Mouse (Mus musculus): Measurements from ENCODE around the gene Ppp4r3a. TPM values are rescaled to one million over a fixed set of nuclear protein-coding genes. Genes with fewer than 3 reads are reported as not detected.

Gene Ppp4r3a
- total RNA-seq, 1 experiment from 2014 or later = 60.1 TPM

GRCm38 (mm10) chr12:101012197-101013077 lies 71.1 kb downstream of the Ppp4r3a start:
- no peak for DNase-seq

GRCm38 (mm10) chr12:101011017-101011416 lies 72.5 kb downstream of the Ppp4r3a start:
- no peak for DNase-seq

DNA sequence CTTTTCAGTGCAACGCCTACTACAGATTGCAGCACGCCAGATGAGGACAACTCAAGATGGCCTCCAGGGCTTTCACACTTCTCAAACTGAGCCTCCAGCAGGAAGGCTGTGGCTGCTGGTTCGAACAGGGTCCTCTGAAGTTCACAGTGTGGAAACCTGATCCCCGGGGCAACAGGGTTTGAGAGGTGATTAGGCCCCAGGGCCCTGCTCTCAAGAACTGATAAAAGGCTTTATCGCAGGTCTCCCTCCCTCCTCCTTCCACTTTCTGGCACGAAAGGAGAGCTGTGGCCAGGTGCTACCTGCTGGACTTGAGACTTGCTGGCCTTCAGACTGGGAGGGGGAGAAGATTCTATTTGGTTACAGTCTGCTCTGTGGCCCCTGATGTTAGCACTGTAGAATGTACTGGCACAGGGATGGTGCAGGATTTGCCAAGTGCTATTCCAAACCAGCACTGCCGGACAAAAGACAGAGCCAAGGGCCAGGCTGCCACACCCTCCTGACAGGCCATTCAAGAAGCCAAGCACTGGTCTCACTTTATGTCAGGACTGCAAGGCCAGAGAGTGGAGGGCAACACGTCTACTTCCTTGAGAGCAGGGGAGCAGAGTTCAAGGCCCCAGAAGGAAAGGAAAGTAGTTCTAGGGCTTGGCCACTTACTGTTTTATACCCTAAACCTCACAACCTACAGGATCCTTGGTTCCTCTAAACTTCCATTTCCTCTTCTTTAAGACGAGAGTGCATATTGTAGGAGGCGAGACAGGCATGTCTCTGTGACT lies 73.2 kb downstream of the Ppp4r3a start:
- no peak for DNase-seq

DNA sequence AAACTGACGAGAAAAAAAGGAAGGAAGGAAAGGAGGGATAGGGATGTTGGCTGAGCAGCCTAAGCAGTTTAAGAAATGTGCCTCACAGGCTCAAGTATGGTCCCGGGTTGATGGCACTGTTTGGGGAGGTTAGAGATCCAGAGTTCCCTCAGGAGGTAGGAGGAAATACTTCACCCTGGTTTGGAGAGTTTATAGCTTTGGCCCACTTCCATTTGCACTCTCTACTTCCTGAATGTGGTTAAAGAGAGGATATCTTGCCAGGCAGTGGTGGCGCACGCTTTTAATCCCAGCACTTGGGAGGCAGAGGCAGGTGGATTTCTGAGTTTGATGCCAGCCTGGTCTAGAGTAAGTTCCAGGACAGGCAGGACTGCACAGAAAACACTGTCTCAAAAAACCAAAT lies 74.3 kb downstream of the Ppp4r3a start:
- DNase-seq = no peak

DNA sequence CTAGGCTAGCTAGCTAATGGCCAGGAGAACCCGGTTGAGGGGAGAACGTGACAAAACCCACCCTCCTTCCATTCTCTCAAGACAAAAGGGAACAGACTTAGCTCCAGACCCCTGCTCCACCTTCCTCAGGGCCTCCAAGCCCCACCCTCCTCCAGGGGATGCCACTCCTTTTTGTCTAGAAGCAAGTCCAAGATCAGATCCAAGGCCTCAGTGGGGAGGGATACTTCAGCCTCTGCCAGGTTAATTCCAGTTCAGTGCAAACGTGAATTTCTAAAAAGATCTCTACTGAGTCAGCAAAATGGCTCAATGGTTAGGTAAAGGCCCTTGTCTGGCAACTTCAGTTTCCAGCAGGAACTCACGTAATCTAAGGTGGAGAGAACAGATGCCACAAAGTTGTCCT lies 74.9 kb downstream of the Ppp4r3a start:
- DNase-seq = no peak

- DNase-seq = no peak
Measured at GRCm38 (mm10) chr12:101007968-101008481, 75.5 kb downstream of the Ppp4r3a start.

DNA sequence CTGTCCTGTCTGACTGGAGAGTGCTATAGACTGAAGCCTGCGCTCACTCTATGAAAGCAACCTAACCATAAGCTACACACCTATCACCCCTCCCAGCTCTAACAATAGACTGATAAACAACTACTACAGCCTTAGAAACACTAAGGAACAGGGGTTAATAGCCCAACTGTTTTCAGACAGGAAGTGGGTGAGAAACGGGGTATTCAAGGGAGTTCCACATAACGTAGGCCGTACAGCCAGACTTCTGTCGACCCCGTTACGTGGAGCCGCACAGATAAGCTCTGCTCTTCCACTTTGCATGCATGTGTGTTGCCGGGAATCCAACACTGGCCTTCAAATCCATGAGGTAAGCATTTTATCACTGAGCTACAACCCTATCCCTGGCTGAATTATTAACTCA lies 76.1 kb downstream of the Ppp4r3a start:
- DNase-seq = no peak

GRCm38 (mm10) chr12:101005665-101006420 lies 77.7 kb downstream of the Ppp4r3a start:
- no peak for DNase-seq

- no peak for DNase-seq
Measured at GRCm38 (mm10) chr12:101004982-101005381, 78.5 kb downstream of the Ppp4r3a start.

- no peak for DNase-seq
Measured at GRCm38 (mm10) chr12:101002801-101003513, 80.5 kb downstream of the Ppp4r3a start.

DNA sequence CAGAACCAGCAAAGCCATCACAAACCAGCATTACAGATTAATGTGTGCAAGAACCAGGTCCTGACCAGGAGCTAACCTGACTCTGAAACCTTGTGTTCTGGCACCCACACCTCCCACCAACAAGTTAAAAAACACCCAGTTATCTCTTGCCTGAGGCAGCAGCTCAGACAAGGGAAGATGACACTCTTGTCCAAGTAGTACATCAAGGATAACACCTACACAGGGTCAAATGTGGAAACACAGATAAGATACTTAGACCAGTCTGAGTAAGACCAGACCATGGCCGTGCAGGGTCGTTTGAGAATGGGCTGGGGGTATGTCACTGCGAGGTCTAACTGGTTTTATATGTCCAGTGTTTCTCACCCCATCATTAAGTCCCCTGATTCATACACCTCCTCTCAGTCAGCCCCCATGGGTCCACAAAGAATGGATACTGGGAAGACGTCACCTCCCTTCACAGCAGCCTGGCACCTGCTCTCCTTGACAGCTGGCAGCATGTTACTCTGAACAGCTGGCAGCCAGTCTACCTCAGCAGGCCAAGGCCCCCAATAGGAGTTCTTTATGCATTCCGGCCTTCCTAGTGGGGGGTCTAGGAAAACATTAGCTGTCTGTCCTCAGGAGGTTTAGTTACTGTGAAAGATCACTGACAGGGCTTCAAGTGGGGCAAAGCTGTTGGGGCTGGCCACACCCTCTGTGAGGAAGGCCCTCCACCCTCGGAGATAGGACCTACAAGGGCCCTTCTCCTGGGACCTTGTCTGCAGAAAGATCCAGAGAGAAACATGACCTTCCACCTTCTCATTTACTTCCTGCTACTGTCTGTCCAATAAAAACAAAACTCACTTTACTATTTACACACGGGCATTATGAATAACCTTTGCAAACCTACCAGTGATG lies 84.2 kb downstream of the Ppp4r3a start:
- DNase-seq = no peak

DNA sequence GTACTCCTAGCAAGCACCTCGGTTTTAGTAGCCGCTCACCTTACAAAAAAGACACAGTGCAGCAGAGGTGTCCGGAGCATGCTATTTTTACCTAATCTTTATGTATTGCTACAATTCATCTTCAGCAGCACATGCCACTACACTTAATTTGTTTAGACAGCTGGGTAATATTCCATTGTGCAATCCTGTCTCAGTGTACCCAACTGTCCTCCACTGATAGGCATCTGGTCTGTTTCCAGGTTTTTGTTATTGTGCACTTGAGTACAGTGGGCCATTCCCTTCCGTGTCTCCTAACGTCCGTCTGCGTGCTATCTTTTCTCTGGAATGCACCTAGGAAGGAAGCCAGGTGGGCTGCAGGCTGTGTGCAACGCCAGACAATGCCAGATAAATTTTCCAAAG lies 84.9 kb downstream of the Ppp4r3a start:
- DNase-seq = no peak

GRCm38 (mm10) chr12:100997830-100998563 lies 85.5 kb downstream of the Ppp4r3a start:
- DNase-seq = no peak

DNA sequence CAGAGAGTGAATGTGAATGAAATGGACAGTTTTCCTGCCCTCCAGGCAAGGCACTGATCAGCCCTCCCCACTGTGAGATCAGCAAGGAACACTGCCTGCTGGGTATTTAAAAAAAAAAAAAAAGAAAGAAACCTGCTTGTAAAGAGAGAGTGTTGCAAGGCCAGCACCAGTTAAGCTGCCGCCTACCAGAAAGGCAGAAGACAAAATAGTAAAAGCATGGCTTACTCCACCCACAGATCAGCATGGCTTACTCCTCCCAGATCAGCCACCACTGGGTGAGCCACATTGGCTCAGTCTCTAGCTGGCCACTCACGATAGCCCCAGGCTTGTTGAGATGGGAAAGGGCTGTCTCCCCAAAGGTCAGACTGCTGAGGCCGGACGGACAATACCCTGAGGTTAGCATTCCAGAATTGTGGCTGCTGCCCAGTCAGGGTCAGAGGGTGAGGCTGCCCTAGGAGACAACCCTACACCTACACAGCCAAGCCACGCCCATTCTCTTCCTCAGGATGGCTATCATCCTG lies 87.1 kb downstream of the Ppp4r3a start:
- no peak for DNase-seq

DNA sequence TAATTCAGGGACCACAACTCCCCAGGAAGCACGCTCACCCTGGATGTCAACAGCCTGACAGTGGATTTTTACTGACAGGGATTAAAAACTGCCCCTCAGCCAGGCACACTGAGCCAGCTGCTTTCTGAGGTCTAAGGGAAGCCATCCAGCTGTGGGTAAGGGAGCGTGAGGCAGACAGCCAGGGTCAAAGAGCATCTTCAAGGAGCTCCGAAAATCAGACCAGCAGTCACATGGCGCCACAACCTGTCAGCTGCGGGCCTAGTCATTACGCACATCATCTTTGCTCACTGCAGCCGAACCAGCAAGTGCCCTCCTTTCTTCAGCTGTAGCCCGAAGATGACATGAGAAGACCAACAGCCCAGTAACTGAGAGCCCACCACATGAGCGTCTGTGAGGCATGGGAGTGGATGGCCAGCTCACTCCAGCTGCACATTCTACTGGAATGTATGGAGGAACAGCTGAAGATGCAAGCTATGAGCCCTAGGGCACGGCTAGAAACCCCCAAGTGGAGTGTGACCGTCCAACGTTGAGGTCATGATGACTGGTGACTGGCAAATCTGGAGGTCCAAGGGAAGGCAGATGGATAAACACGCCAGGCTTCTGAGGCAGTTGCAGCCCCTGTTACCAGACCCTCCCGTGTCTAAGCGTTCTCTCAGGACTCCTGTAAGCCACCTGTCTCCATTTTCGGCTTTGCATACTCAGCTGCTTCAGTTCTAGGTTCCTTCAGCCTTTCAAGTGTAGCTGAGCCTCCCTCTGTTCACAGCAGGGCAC lies 87.7 kb downstream of the Ppp4r3a start:
- no peak for DNase-seq

DNA sequence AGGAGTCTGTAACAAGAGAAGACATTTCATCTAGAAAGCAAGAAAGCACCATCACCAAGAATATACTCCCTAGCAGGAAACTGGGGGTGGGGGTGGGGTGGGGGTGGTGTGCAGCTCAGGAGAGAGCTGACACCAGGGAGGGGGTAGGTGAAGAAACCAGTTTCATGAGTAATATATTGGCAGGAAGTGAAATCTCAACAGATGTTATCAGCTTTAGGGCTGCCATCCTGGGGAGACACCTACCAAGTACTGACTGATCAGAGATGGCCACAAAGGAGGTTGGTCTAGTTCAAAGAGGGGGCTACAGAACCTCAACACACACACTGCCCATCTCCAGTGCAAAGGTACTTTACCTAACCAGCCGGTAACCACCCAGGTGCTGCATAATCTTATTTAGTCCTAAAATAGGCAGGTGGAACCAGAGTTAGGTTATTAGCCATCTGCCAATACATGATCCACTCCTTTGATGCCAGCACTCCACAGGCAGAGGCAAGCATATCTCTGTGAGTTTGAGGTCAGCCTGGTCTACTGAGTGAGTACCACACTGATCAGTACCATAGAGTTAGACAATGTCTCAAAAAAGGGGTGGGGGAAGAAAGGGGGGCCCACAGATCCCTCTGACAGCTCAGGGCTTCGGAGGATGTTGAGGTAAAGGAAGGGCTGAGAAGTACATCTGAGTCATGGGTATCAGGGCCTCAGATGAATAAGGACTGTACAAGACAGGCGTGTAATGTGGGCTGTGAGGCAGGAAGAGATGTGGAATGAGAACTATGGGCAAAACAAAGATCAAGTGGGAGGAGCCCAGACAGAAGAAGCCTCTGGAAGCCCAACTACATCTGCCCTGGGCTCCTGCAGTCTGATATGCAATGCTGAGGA lies 89.1 kb downstream of the Ppp4r3a start:
- DNase-seq = no peak

- peak; percentile 26 for DNase-seq
Measured at GRCm38 (mm10) chr12:100993146-100993545, 90.4 kb downstream of the Ppp4r3a start.

GRCm38 (mm10) chr12:100992505-100992904 lies 91.0 kb downstream of the Ppp4r3a start:
- no peak for DNase-seq
